Mouse (Mus musculus) gastrocnemius, adult 18-20 months (tissue): ENCODE measurements at regions not wholly inside any gene's neighbourhood (a gene's known extent, or its start where the extent isn't known, plus 50 kb on each side); places are given as distances from the start of the nearest gene placed in this dataset.
A peak's percentile ranks its signal among the peaks of the same experiment; 100 is the strongest.

Source experiments
- DNase-seq: peaks from one replicate; pipeline ENCODE4 v3.0.0; 2021; ENCODE audit warnings: low spot score

- DNase-seq: no peak
Measured at GRCm38 (mm10) chr13:113536306-113536705, 82.1 kb downstream of the Snx18 start.

- DNase-seq: no peak
Measured at GRCm38 (mm10) chr13:113534664-113535455, 83.5 kb downstream of the Snx18 start.

- no peak for DNase-seq
Measured at GRCm38 (mm10) chr13:113533884-113534445, 84.4 kb downstream of the Snx18 start.

GRCm38 (mm10) chr13:113526997-113527396, 91.4 kb downstream of the Snx18 start:
- peak; percentile 25 for DNase-seq

GRCm38 (mm10) chr13:113523503-113523902, 94.9 kb downstream of the Snx18 start:
- DNase-seq: no peak

- DNase-seq: no peak
Measured at GRCm38 (mm10) chr13:113518144-113518543, 100.2 kb downstream of the Snx18 start.

- DNase-seq: no peak
Measured at GRCm38 (mm10) chr13:113516102-113516501, 102.3 kb downstream of the Snx18 start.

GRCm38 (mm10) chr13:113515162-113515600, 103.2 kb downstream of the Snx18 start:
- no peak for DNase-seq

GRCm38 (mm10) chr13:113509403-113510185, 108.8 kb downstream of the Snx18 start:
- DNase-seq: peak; percentile 75

- DNase-seq: no peak
Measured at GRCm38 (mm10) chr13:113508124-113508728, 110.1 kb downstream of the Snx18 start.

GRCm38 (mm10) chr13:113502528-113502927, 115.8 kb downstream of the Snx18 start:
- DNase-seq: no peak

GRCm38 (mm10) chr13:113502059-113502458, 116.3 kb downstream of the Snx18 start:
- DNase-seq: no peak

- no peak for DNase-seq
Measured at GRCm38 (mm10) chr13:113500373-113500990, 117.9 kb downstream of the Snx18 start.

- DNase-seq: peak; percentile 61
Measured at GRCm38 (mm10) chr13:113499079-113499710, 119.2 kb downstream of the Snx18 start.

GRCm38 (mm10) chr13:113495595-113496285, 122.6 kb downstream of the Snx18 start:
- peak; percentile 42 for DNase-seq

GRCm38 (mm10) chr13:113495136-113495535, 123.2 kb downstream of the Snx18 start:
- DNase-seq: no peak

GRCm38 (mm10) chr13:113494688-113495087, 123.7 kb downstream of the Snx18 start:
- DNase-seq: no peak

GRCm38 (mm10) chr13:113489951-113490822, 128.2 kb downstream of the Snx18 start:
- peak; percentile 60 for DNase-seq

GRCm38 (mm10) chr13:113486368-113486955, 131.9 kb downstream of the Snx18 start:
- no peak for DNase-seq
